Mouse (Mus musculus) lung, postnatal 0 days (tissue): Measurements from ENCODE around the gene Klhdc3. TPM values are rescaled to one million over a fixed set of nuclear protein-coding genes. Genes with fewer than 3 reads are reported as not detected.

Source experiments
- ATAC-seq: fragments of 200-750 bp; cut with Nextera tagmentation; 2 replicates; pipeline ENCODE4 v1.8.0; 2017; ENCODE audit warnings: moderate library complexity
- DNase-seq: peaks from one replicate; pipeline ENCODE4 v3.0.0-alpha.2; 2016; ENCODE audit warnings: low spot score
- H3K27ac ChIP-seq: fragments of 300-500 bp; sonication (generic); 2 replicates; pipeline ENCODE4 v1.5.1; 2014; ENCODE audit warnings: antibody characterized with exemption, mild to moderate bottlenecking, low read length, mixed read lengths
- H3K27me3 ChIP-seq: fragments of 300-500 bp; sonication (generic); replicated peaks from 2 replicates; pipeline ENCODE4 v1.6.1; 2014; ENCODE audit warnings: low read length, mixed read lengths; ENCODE audit not compliant: insufficient read depth
- H3K36me3 ChIP-seq: fragments of 300-500 bp; sonication (generic); 2 replicates; pipeline ENCODE4 v1.6.1; 2014; ENCODE audit warnings: low read length, mixed read lengths; ENCODE audit not compliant: insufficient read depth
- H3K4me1 ChIP-seq: fragments of 300-500 bp; sonication (generic); 2 replicates; pipeline ENCODE4 v1.6.1; 2014; ENCODE audit warnings: antibody characterized with exemption, low read depth, low read length, mixed read lengths; ENCODE audit not compliant: insufficient read depth
- H3K4me2 ChIP-seq: fragments of 300-500 bp; sonication (generic); replicated peaks from 2 replicates; pipeline ENCODE4 v1.6.1; 2014; ENCODE audit warnings: low read depth, mild to moderate bottlenecking, low read length, moderate library complexity, mixed read lengths
- H3K4me3 ChIP-seq: fragments of 300-500 bp; sonication (generic); 2 replicates; pipeline ENCODE4 v1.5.1; 2014; ENCODE audit warnings: low read depth, low read length
- H3K9ac ChIP-seq: fragments of 300-500 bp; sonication (generic); replicated peaks from 2 replicates; pipeline ENCODE4 v1.6.1; 2014; ENCODE audit warnings: low read depth, mild to moderate bottlenecking
- H3K9me3 ChIP-seq: fragments of 300-500 bp; sonication (generic); 2 replicates; pipeline ENCODE4 v1.6.1; 2016; ENCODE audit warnings: low read length, mixed read lengths
- CTCF ChIP-seq: IDR thresholded peaks from 2 replicates; pipeline ENCODE4 v1.5.1; 2016; ENCODE audit warnings: antibody characterized with exemption, mild to moderate bottlenecking
- EP300 ChIP-seq: IDR thresholded peaks from 2 replicates; pipeline ENCODE4 v1.6.1; 2016; ENCODE audit warnings: antibody characterized with exemption, mild to moderate bottlenecking, control low read depth
- WGBS: fragments of 180-500 bp; shearing (Covaris S2); extraction: QIAGEN DNeasy Blood & Tissue Kit; methylation state at CpG from one replicate; pipeline ENCODE4 v1.1.7; 2014; 5-methylcytosine and 5-hydroxymethylcytosine counted together
- polyA plus RNA-seq: library from polyadenylated mRNA; unstranded; fragments of >200 nt; fragmentation: Nextera tagmentation; extraction: Ambion mirVana; gene quantifications from 2 replicates; pipeline ENCODE4 v1.2.1, GENCODE M21; 2015

Klhdc3 gene
- polyA plus RNA-seq, 1 experiment from 2014 or later, result 111 TPM

DNA sequence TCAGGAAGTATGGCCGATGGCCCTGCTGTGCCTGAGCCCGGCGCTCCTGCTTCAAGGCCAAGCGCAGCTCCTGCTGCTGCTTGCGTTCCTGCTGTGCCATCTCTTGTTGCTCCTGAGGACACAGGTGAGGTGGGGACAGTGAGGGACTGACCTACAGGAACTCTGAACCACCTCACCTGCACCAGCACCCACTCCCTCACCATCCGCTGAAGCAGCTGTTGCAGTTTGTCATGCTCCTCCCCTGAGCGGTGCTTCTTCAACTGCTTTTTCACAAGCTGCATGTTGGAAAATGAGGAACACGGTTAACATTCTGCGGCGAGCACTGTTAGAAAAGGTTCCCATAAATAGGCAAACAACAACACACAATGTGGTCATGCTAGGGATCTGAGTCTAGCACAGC lies 10.8 kb downstream of the Klhdc3 start:
- H3K27me3 ChIP-seq, result no peaks in the 10 kb centered on the region
- ATAC-seq (no peak), DNase-seq (no peak)
- no peak overlapping the region for H3K4me2 ChIP-seq
- no peak overlapping the region for H3K9ac ChIP-seq
- H3K4me3 ChIP-seq, result no peak overlapping the region
- H3K9me3 ChIP-seq, result no peaks in the 10 kb centered on the region
- WGBS, result 97% methylated on average over 10 of the region's 10 CpGs
- H3K4me1 ChIP-seq, result peaks cover 6% of the 10 kb centered on the region; the same call in 1 of the 2 replicates
- peaks cover 16% of the 10 kb centered on the region for H3K36me3 ChIP-seq
- TF ChIP-seq EP300, result no peak
- no peak for TF ChIP-seq CTCF
- H3K27ac ChIP-seq, result no peak overlapping the region

DNA sequence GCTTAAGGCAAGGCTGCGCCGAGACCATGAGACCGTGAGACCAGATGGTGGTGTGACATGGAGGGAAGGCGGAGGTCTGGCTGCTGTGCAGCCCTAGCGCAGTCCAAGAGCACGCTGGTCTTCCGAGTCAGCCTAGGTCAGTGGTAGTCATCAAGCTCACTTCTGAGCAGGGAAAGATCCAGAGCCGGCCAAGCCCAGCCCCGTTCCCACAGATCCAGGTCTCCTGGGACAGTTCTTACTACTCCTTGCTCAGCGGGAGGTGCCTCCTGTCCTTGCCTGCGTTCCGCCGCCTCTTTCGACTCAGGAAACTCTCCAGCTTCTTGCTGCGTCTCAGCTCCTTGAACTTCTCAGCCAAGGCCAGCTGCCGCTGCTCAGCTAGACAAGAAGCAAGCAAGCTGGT lies 13.0 kb downstream of the Klhdc3 start:
- ATAC-seq (peak; percentile 43), DNase-seq (no peak)
- Histone ChIP-seq H3K36me3 (peaks cover 30% of the 10 kb centered on the region), H3K27ac (no peak overlapping the region), H3K4me2 (no peak overlapping the region), H3K27me3 (no peaks in the 10 kb centered on the region), H3K4me3 (no peak overlapping the region), H3K9ac (no peak overlapping the region), H3K9me3 (no peaks in the 10 kb centered on the region), H3K4me1 (no peaks in the 10 kb centered on the region)
- TF ChIP-seq CTCF (no peak), EP300 (no peak)
- 80% methylated on average over 16 of the region's 16 CpGs for WGBS

DNA sequence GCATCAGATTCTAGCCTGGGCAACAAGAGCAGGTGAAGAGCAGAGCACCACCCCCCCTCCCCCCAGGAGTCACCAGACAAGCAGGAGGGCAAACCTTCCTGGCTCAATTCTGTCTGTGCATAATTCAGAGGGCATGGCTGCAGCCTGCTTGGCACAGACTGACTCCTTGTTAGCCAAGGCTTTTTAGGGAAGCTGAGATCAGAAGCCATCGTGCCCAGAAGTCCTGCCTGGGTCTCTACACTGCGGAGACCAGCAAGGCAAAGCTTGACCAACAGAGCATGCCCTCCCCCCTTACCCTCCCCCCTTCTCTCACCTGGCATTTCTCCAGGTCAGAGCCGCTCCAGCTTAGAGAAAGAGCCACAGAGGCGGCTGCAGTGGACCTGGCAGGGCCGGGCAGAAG lies 18.0 kb downstream of the Klhdc3 start:
- 88% methylated on average over 4 of the region's 5 CpGs for WGBS
- TF ChIP-seq CTCF, result no peak
- TF ChIP-seq EP300, result no peak
- no peaks in the 10 kb centered on the region for H3K9me3 ChIP-seq
- H3K36me3 ChIP-seq, result peaks cover 40% of the 10 kb centered on the region
- ATAC-seq (no peak), DNase-seq (no peak)
- H3K27me3 ChIP-seq, result no peaks in the 10 kb centered on the region
- no peak overlapping the region for H3K4me3 ChIP-seq
- no peaks in the 10 kb centered on the region for H3K4me1 ChIP-seq
- H3K27ac ChIP-seq, result no peak overlapping the region
- H3K9ac ChIP-seq, result no peak overlapping the region
- no peak overlapping the region for H3K4me2 ChIP-seq

DNA sequence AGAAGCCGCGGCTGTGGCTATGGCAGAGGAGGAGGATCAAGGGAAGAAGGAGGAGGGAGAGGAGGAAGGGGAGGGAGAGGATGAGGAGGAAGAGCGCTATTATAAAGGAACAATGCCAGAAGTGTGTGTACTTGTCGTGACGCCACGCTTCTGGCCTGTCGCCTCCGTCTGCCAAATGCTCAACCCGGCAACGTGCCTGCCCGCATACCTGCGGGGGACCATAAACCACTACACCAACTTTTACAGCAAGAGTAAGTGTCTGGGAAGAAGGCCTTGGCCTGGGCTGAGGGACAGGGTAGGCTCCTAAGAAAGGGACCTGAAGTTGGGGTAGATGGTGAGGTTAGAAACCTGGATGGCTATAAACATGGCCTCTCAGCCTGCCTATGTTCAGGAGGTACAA lies 18.7 kb downstream of the Klhdc3 start:
- TF ChIP-seq EP300 (no peak), CTCF (no peak)
- no peak for ATAC-seq
- Histone ChIP-seq H3K9me3 (no peaks in the 10 kb centered on the region), H3K27me3 (no peaks in the 10 kb centered on the region), H3K4me2 (no peak overlapping the region), H3K9ac (no peak overlapping the region), H3K4me3 (no peak overlapping the region), H3K4me1 (no peaks in the 10 kb centered on the region), H3K27ac (no peak overlapping the region), H3K36me3 (peaks cover 44% of the 10 kb centered on the region)
- no peak for DNase-seq
- 84% methylated on average over 12 of the region's 12 CpGs for WGBS

DNA sequence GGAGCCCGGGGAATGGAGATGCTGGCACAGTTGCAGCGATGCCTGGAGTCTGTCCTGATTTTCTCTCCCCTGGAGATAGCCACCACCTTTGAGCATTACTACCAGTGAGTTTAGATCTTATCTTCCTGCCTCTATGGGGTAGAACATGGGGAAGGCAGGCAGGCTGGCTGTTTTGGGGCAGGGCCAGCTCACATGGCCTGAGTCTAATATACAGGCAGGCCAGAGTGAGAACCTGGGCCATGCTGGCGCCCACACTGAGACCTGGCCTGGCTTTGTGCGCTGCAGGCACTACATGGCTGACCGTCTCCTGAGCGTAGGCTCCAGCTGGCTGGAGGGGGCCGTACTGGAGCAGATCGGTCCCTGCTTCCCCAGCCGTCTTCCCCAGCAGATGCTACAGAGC lies 19.4 kb downstream of the Klhdc3 start:
- TF ChIP-seq EP300 (no peak), CTCF (no peak)
- ATAC-seq (no peak), DNase-seq (no peak)
- H3K27me3 ChIP-seq, result no peaks in the 10 kb centered on the region
- peaks cover 47% of the 10 kb centered on the region for H3K36me3 ChIP-seq
- H3K9me3 ChIP-seq, result no peaks in the 10 kb centered on the region
- WGBS, result 93% methylated on average over 9 of the region's 9 CpGs
- no peaks in the 10 kb centered on the region for H3K4me1 ChIP-seq
- no peak overlapping the region for H3K27ac ChIP-seq
- H3K4me3 ChIP-seq, result no peak overlapping the region
- H3K9ac ChIP-seq, result no peak overlapping the region
- H3K4me2 ChIP-seq, result no peak overlapping the region

DNA sequence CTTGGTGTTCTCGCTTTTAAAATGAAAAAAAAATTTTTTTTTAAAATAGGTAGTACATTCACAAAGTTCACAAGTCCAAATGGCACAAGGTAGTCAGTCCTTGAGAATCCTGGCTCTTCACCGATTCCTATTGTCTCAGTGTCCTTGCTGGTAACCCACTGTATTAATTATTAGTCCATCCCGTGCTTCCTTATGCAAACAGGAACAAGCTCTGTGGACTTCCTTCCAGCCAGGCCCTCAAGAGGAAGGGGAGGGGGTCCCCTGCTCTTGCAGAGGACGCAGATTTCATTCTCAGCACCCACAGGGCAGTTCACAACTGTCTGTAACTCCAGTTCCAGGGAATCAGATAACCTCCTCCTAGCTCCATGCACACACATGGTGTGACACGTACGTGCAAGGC lies 24.7 kb downstream of the Klhdc3 start:
- peaks cover 37% of the 10 kb centered on the region for H3K36me3 ChIP-seq
- no peak for ATAC-seq

More for the DNA sequence above, 24.7 kb downstream of the Klhdc3 start:
- no peak for TF ChIP-seq CTCF
- TF ChIP-seq EP300, result no peak
- WGBS, result 56% methylated on average over 6 of the region's 6 CpGs
- Histone ChIP-seq H3K4me3 (no peak overlapping the region), H3K27me3 (no peaks in the 10 kb centered on the region), H3K4me1 (peaks cover 9% of the 10 kb centered on the region; the same call in 1 of the 2 replicates), H3K9me3 (no peaks in the 10 kb centered on the region), H3K4me2 (no peak overlapping the region), H3K27ac (no peak overlapping the region), H3K9ac (no peak overlapping the region)
- DNase-seq, result no peak
